Mouse (Mus musculus): ENCODE data around the gene Cnst. TPM values are rescaled to one million over a fixed set of nuclear protein-coding genes. Genes with fewer than 3 reads are reported as not detected.
"Not testable (repeated sequence)": the region's sequence is repeated elsewhere in the genome, so short reads cannot be mapped to it uniquely, and the experiment has no call there.

Cnst gene
- total RNA-seq, 2 experiments from 2014 or later = 36.6 to 37.0 TPM

- Histone ChIP-seq H3K27ac (no peak overlapping the region), H3K4me3 (no peak overlapping the region)
- TF ChIP-seq CTCF (IDR thresholded peaks at IDR 0.05) = no peak
- intact Hi-C loops (cut with DNase I) = no loop called here
- peak in 1 of 2 experiments; percentile 6 for DNase-seq (ENCODE audit: extremely low spot score in 1 of 2, low spot score in 2 of 2)
Observed at GRCm38 (mm10) chr1:179632746-179633413, 86.7 kb downstream of the Cnst start.

GRCm38 (mm10) chr1:179633414-179633752 lies 87.2 kb downstream of the Cnst start:
- peak in 1 of 2 experiments; percentile 9 for DNase-seq (ENCODE audit: extremely low spot score in 1 of 2, low spot score in 2 of 2)
- intact Hi-C loops (cut with DNase I) = no loop called here
- Histone ChIP-seq H3K4me3 (no peak overlapping the region), H3K27ac (no peak overlapping the region)
- peak; percentile 53 for TF ChIP-seq CTCF (IDR thresholded peaks at IDR 0.05)

- intact Hi-C loops (cut with DNase I) = no loop called here
- H3K27ac ChIP-seq = no peak overlapping the region
- TF ChIP-seq CTCF (IDR thresholded peaks at IDR 0.05) = peak; percentile 21; the same call in 1 of the 2 replicates
- H3K4me3 ChIP-seq = no peak overlapping the region
- peak in 1 of 2 experiments; percentile 7 for DNase-seq (ENCODE audit: extremely low spot score in 1 of 2, low spot score in 2 of 2)
Observed at GRCm38 (mm10) chr1:179634159-179634558, 88.0 kb downstream of the Cnst start.

- peak in 1 of 2 experiments; percentile 4 for DNase-seq (ENCODE audit: extremely low spot score in 1 of 2, low spot score in 2 of 2)
- intact Hi-C loops (cut with DNase I) = loop anchor here (10.0 kb wide), 2 partner anchors 92 to 202 kb away; no protein-coding TSS in a partner anchor
- no peak overlapping the region for H3K27ac ChIP-seq
- TF ChIP-seq CTCF (IDR thresholded peaks at IDR 0.05) = no peak
- H3K4me3 ChIP-seq = no peak overlapping the region
Observed at GRCm38 (mm10) chr1:179642726-179643125, 96.6 kb downstream of the Cnst start.

- DNase-seq (ENCODE audit: extremely low spot score in 1 of 2, low spot score in 2 of 2) = no peak
- Histone ChIP-seq H3K4me3 (no peak overlapping the region), H3K27ac (no peak overlapping the region)
- no peak for TF ChIP-seq CTCF (IDR thresholded peaks at IDR 0.05)
- intact Hi-C loops (cut with DNase I) = loop anchor here (10.0 kb wide), 2 partner anchors 91 to 201 kb away; no protein-coding TSS in a partner anchor
Observed at GRCm38 (mm10) chr1:179644151-179644550, 98.0 kb downstream of the Cnst start.

GRCm38 (mm10) chr1:179645101-179645979 lies 99.2 kb downstream of the Cnst start:
- peak; percentile 92 for TF ChIP-seq CTCF (IDR thresholded peaks at IDR 0.05)
- 0 out of 2 replicates have a peak overlapping the region, but pooled peaks have one; percentile 30 for H3K4me3 ChIP-seq
- intact Hi-C loops (cut with DNase I) = loop anchor here (10.0 kb wide), 2 partner anchors 89 to 199 kb away; no protein-coding TSS in a partner anchor
- H3K27ac ChIP-seq = no peak overlapping the region
- peak; percentile 81 to 83 for DNase-seq (ENCODE audit: extremely low spot score in 1 of 2, low spot score in 2 of 2)

- DNase-seq (ENCODE audit: extremely low spot score in 1 of 2, low spot score in 2 of 2) = no peak
- H3K4me3 ChIP-seq = 0 out of 2 replicates have a peak overlapping the region, but pooled peaks have one; percentile 30
- intact Hi-C loops (cut with DNase I) = loop anchor here (10.0 kb wide), 2 partner anchors 89 to 199 kb away; no protein-coding TSS in a partner anchor
- no peak overlapping the region for H3K27ac ChIP-seq
- TF ChIP-seq CTCF (IDR thresholded peaks at IDR 0.05) = no peak
Observed at GRCm38 (mm10) chr1:179645980-179646268, 99.8 kb downstream of the Cnst start.

GRCm38 (mm10) chr1:179648678-179649077 lies 102.5 kb downstream of the Cnst start:
- not testable (repeated sequence) for H3K4me3 ChIP-seq; H3K27ac ChIP-seq; DNase-seq (ENCODE audit: extremely low spot score in 1 of 2, low spot score in 2 of 2)
- intact Hi-C loops (cut with DNase I) = loop anchor here (10.0 kb wide), 2 partner anchors 86 to 196 kb away; no protein-coding TSS in a partner anchor

GRCm38 (mm10) chr1:179649324-179649723 lies 103.2 kb downstream of the Cnst start:
- Histone ChIP-seq H3K27ac (no peak overlapping the region), H3K4me3 (no peak overlapping the region)
- no peak for DNase-seq (ENCODE audit: extremely low spot score in 1 of 2, low spot score in 2 of 2)
- TF ChIP-seq CTCF (IDR thresholded peaks at IDR 0.05) = no peak
- intact Hi-C loops (cut with DNase I) = loop anchor here (10.0 kb wide), 2 partner anchors 85 to 195 kb away; no protein-coding TSS in a partner anchor

GRCm38 (mm10) chr1:179650284-179650683 lies 104.1 kb downstream of the Cnst start:
- no peak overlapping the region for H3K4me3 ChIP-seq
- TF ChIP-seq CTCF (IDR thresholded peaks at IDR 0.05) = no peak
- intact Hi-C loops (cut with DNase I) = no loop called here
- H3K27ac ChIP-seq = no peak overlapping the region
- DNase-seq (ENCODE audit: extremely low spot score in 1 of 2, low spot score in 2 of 2) = no peak

- intact Hi-C loops (cut with DNase I) = no loop called here
- TF ChIP-seq CTCF (IDR thresholded peaks at IDR 0.05) = no peak
- Histone ChIP-seq H3K4me3 (no peak overlapping the region), H3K27ac (no peak overlapping the region)
- no peak for DNase-seq (ENCODE audit: extremely low spot score in 1 of 2, low spot score in 2 of 2)
Observed at GRCm38 (mm10) chr1:179651224-179651623, 105.1 kb downstream of the Cnst start.

GRCm38 (mm10) chr1:179663065-179663464 lies 116.9 kb downstream of the Cnst start:
- H3K4me3 ChIP-seq = no peak overlapping the region
- no peak for TF ChIP-seq CTCF (IDR thresholded peaks at IDR 0.05)
- DNase-seq (ENCODE audit: extremely low spot score in 1 of 2, low spot score in 2 of 2) = peak in 1 of 2 experiments; percentile 24
- intact Hi-C loops (cut with DNase I) = no loop called here
- no peak overlapping the region for H3K27ac ChIP-seq
